Comparison of ENCODE assay signal across 8 mouse cellular contexts in the genomic region with DNA sequence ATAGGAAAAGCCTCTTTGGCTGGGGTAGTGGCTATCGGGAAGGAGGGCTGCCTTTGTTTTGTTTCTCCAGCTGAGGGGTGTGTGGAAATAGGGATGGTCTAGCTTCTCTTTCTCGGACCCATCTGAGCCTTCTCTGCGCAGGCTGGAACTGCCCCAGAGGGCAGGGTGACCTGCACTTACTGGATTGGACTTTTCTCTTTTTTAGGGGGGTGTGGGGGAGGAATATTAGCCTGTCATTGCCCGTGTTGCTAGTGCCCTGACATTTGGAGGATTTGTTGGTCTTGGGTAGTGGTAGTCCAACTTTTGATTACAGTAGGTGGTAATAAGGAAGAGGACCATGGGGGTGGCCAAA. TPM values are rescaled to one million over a fixed set of nuclear protein-coding genes. Genes with fewer than 3 reads are reported as not detected.
DNase-seq lines count a peak whose midpoint lies in the region; ATAC-seq lines count a peak whose summit lies in the region.

No protein-coding gene starts in this region.

- peak overlapping the region; percentile 99 for H3K9ac ChIP-seq in forebrain, embryonic 13.5 days
- peak overlapping the region; percentile 99 for H3K9ac ChIP-seq in hindbrain, embryonic 12.5 days
- peak overlapping the region; percentile 99 for H3K9ac ChIP-seq in liver, embryonic 12.5 days
- H3K9ac ChIP-seq in neural tube, embryonic 15.5 days (replicated peaks), result peak overlapping the region; percentile 91

- peak; percentile 59 for DNase-seq in cerebellum, adult 11-12 months
- DNase-seq in cerebellum, postnatal 4 days (ENCODE audit: low spot score in 2 of 2), result no peak
- DNase-seq in adrenal gland, postnatal 14 days, result peak; percentile 66
- no peak for DNase-seq in urinary bladder, adult 2 months (ENCODE audit: low spot score)

- peak overlapping the region; percentile 97 for H3K4me3 ChIP-seq in forebrain, embryonic 13.5 days
- peak overlapping the region; percentile 94 for H3K4me3 ChIP-seq in hindbrain, embryonic 12.5 days
- H3K4me3 ChIP-seq in liver, embryonic 12.5 days, result peak overlapping the region; percentile 92
- H3K4me3 ChIP-seq in neural tube, embryonic 15.5 days (replicated peaks), result peak overlapping the region; percentile 81

- ATAC-seq in forebrain, embryonic 13.5 days, result peak; percentile 14
- peak; percentile 48 for ATAC-seq in hindbrain, embryonic 12.5 days (ENCODE audit: low FRiP score)
- peak; percentile 21 for ATAC-seq in liver, embryonic 12.5 days
- peak; percentile 37 for ATAC-seq in neural tube, embryonic 15.5 days (ENCODE audit: low FRiP score)

- no peaks in the 10 kb centered on the region for H3K9me3 ChIP-seq in forebrain, embryonic 13.5 days (replicated peaks)
- H3K9me3 ChIP-seq in hindbrain, embryonic 12.5 days (replicated peaks), result no peaks in the 10 kb centered on the region
- no peaks in the 10 kb centered on the region for H3K9me3 ChIP-seq in liver, embryonic 12.5 days (replicated peaks)
- no peaks in the 10 kb centered on the region for H3K9me3 ChIP-seq in neural tube, embryonic 15.5 days (replicated peaks)

- WGBS in forebrain, embryonic 13.5 days, result 2% methylated on average over 4 of the region's 4 CpGs
- WGBS in hindbrain, embryonic 12.5 days, result 0% methylated on average over 4 of the region's 4 CpGs
- 0% methylated on average over 4 of the region's 4 CpGs for WGBS in liver, embryonic 12.5 days (ENCODE audit: insufficient replicate concordance)
- 0% methylated on average over 4 of the region's 4 CpGs for WGBS in neural tube, embryonic 15.5 days

- peaks cover 21% of the 10 kb centered on the region for H3K36me3 ChIP-seq in forebrain, embryonic 13.5 days (ENCODE audit: poor library complexity, severe bottlenecking)
- H3K36me3 ChIP-seq in hindbrain, embryonic 12.5 days, result peaks cover 15% of the 10 kb centered on the region
- H3K36me3 ChIP-seq in liver, embryonic 12.5 days, result peaks cover 25% of the 10 kb centered on the region
- H3K36me3 ChIP-seq in neural tube, embryonic 15.5 days, result peaks cover 11% of the 10 kb centered on the region

- peak overlapping the region; percentile 76 for H3K4me2 ChIP-seq in forebrain, embryonic 13.5 days
- H3K4me2 ChIP-seq in hindbrain, embryonic 12.5 days (replicated peaks), result peak overlapping the region; percentile 72
- H3K4me2 ChIP-seq in liver, embryonic 12.5 days, result peak overlapping the region; percentile 90
- peak overlapping the region; percentile 74 for H3K4me2 ChIP-seq in neural tube, embryonic 15.5 days

- H3K27me3 ChIP-seq in forebrain, embryonic 13.5 days, result no peaks in the 10 kb centered on the region
- H3K27me3 ChIP-seq in hindbrain, embryonic 12.5 days, result no peaks in the 10 kb centered on the region
- no peaks in the 10 kb centered on the region for H3K27me3 ChIP-seq in liver, embryonic 12.5 days (replicated peaks)
- no peaks in the 10 kb centered on the region for H3K27me3 ChIP-seq in neural tube, embryonic 15.5 days (replicated peaks)

- H3K27ac ChIP-seq in forebrain, embryonic 13.5 days, result peak overlapping the region; percentile 99
- peak overlapping the region; percentile 100 for H3K27ac ChIP-seq in hindbrain, embryonic 12.5 days
- peak overlapping the region; percentile 98 for H3K27ac ChIP-seq in liver, embryonic 12.5 days
- H3K27ac ChIP-seq in neural tube, embryonic 15.5 days (replicated peaks), result peak overlapping the region; percentile 96

- H3K4me1 ChIP-seq in forebrain, embryonic 13.5 days, result peaks cover 21% of the 10 kb centered on the region
- peaks cover 10% of the 10 kb centered on the region for H3K4me1 ChIP-seq in hindbrain, embryonic 12.5 days
- H3K4me1 ChIP-seq in liver, embryonic 12.5 days, result peaks cover 68% of the 10 kb centered on the region
- peaks cover 27% of the 10 kb centered on the region for H3K4me1 ChIP-seq in neural tube, embryonic 15.5 days

RNA-seq across cellular contexts. Expression of a gene that starts 0.9 kb away (rescaled TPM):
- total RNA-seq in adrenal gland, postnatal 14 days (2021), result 102 and 113 TPM in 2 replicates
- 73.2 and 74.6 TPM in 2 replicates for polyA plus RNA-seq in forebrain, embryonic 13.5 days (2015; fragmentation: Nextera tagmentation; extraction: Ambion mirVana)
- 101 and 113 TPM in 2 replicates for polyA plus RNA-seq in hindbrain, embryonic 12.5 days (2016; fragmentation: Nextera tagmentation; extraction: Ambion mirVana)
- polyA plus RNA-seq in liver, embryonic 12.5 days (2016; fragmentation: Nextera tagmentation; extraction: Ambion mirVana), result 39.9 and 44.8 TPM in 2 replicates
- polyA plus RNA-seq in neural tube, embryonic 15.5 days (2015; fragmentation: Nextera tagmentation; extraction: Ambion mirVana), result 46.4 and 52.2 TPM in 2 replicates
- 217 and 240 TPM in 2 replicates for polyA plus RNA-seq in urinary bladder, adult 2 months (2012; rRNA removed)

RNA-seq across cellular contexts. Expression of a gene that starts 12.2 kb away (rescaled TPM):
- 45.2 and 49.5 TPM in 2 replicates for total RNA-seq in adrenal gland, postnatal 14 days (2021)
- polyA plus RNA-seq in forebrain, embryonic 13.5 days (2015; fragmentation: Nextera tagmentation; extraction: Ambion mirVana), result 24.2 and 28.7 TPM in 2 replicates
- 29.0 and 33.6 TPM in 2 replicates for polyA plus RNA-seq in hindbrain, embryonic 12.5 days (2016; fragmentation: Nextera tagmentation; extraction: Ambion mirVana)
- polyA plus RNA-seq in liver, embryonic 12.5 days (2016; fragmentation: Nextera tagmentation; extraction: Ambion mirVana), result 21.9 and 22.0 TPM in 2 replicates
- 35.7 and 39.3 TPM in 2 replicates for polyA plus RNA-seq in neural tube, embryonic 15.5 days (2015; fragmentation: Nextera tagmentation; extraction: Ambion mirVana)
- 25.9 and 29.9 TPM in 2 replicates for polyA plus RNA-seq in urinary bladder, adult 2 months (2012; rRNA removed)

RNA-seq across cellular contexts. Expression of a gene that starts 38.4 kb away (rescaled TPM):
- 2.7 TPM in 1 of 2 replicates, not detected in the other for total RNA-seq in adrenal gland, postnatal 14 days (2021)
- polyA plus RNA-seq in forebrain, embryonic 13.5 days (2015; fragmentation: Nextera tagmentation; extraction: Ambion mirVana), result 0.10 TPM in 1 of 2 replicates, not detected in the other
- polyA plus RNA-seq in hindbrain, embryonic 12.5 days (2016; fragmentation: Nextera tagmentation; extraction: Ambion mirVana), result 0.77 and 0.97 TPM in 2 replicates
- polyA plus RNA-seq in liver, embryonic 12.5 days (2016; fragmentation: Nextera tagmentation; extraction: Ambion mirVana), result 20.9 and 22.3 TPM in 2 replicates
- 0.65 TPM in 1 of 2 replicates, not detected in the other for polyA plus RNA-seq in neural tube, embryonic 15.5 days (2015; fragmentation: Nextera tagmentation; extraction: Ambion mirVana)
- polyA plus RNA-seq in urinary bladder, adult 2 months (2012; rRNA removed), result 516 and 601 TPM in 2 replicates

Comparison
In these comparisons a context has a peak if more than half of its experiments do, and no peak if none do; other contexts are left out.
1. DNase-seq: peak in cerebellum, adult 11-12 months (single experiment) and adrenal gland, postnatal 14 days (single experiment); none in cerebellum, postnatal 4 days (0 of 2) and urinary bladder, adult 2 months (single experiment).
2. RNA of a gene that starts 38.4 kb away (polyA plus RNA-seq): 516 to 601 TPM in urinary bladder, adult 2 months; 20.9 to 22.3 TPM in liver, embryonic 12.5 days, 0.77 to 0.97 TPM in hindbrain, embryonic 12.5 days, 0.65 TPM in neural tube, embryonic 15.5 days and 0.10 TPM in forebrain, embryonic 13.5 days; every median in the first group is over 10 times any median in the second.
3. Peak in every context shown above with its lines, with median percentiles within 50 percentile points of each other: ATAC-seq, H3K27ac ChIP-seq, H3K4me2 ChIP-seq, H3K4me3 ChIP-seq and H3K9ac ChIP-seq.